Mouse (Mus musculus) cerebellum, adult 18-20 months (tissue): ENCODE measurements around the gene Lgr6.

ENCODE experiments used
- DNase-seq, 2 experiments: peaks; one replicate each; pipeline ENCODE4 v3.0.0; 2021

The Lgr6 gene

DNA sequence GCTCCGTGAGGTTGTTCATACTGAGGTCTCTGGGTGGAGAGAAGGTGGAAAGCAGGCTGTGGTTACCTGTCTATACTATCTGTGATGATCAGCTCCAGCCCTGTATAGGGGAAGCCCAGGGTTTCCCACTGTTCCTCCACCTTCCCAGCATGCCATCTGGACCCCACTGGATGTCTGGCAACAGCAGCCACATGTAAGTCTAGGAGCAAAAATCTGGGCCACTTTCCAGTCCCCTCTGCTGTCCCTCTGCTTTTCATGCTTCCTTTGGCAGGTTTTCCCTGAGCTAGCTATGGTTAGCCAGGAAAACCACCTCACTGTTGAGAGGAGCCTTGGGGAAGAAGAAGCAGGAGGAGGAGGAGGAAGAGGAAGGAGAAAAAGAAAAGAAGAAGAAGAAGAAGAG, 29.8 kb downstream of the Lgr6 start:
- no peak for DNase-seq

DNA sequence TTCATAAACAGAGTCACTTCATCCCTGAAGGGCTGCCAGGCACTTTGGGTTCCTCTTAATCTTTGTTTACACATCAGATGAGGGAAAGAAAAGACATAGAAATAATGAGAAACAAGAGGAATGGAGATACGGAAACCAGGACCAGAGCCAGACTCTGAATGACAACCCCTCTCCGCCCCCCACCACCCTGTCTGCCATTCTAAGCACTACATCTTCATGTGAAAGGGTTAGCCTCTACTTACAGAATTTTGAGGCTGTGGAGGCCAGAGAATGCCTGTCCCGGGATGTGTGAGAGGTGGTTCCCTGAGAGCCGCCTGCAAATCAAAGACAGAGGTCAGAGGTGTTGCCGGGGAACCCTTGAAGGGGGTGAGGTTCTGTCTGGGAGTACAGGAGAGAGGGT, 32.4 kb downstream of the Lgr6 start:
- DNase-seq: no peak

DNA sequence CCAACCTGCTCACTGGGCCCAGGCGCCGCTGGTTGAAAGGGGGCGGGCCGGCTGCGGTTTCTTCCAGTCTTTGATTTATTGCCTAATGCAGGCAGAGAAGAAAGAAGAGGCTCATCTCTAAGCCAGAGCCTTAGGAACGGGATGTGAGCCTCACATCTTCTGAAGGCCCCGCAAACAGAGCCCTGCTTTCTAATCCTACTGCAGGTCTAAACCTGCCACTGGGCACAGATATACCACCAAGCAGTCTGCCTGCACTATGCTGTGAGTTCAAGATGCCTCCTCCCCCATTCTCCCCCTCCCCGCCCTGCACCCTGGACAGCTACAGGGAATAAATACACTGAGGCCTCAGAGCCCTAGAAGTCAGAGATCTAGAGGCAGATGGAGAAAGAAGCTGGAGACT, 35.2 kb downstream of the Lgr6 start:
- DNase-seq: no peak

DNA sequence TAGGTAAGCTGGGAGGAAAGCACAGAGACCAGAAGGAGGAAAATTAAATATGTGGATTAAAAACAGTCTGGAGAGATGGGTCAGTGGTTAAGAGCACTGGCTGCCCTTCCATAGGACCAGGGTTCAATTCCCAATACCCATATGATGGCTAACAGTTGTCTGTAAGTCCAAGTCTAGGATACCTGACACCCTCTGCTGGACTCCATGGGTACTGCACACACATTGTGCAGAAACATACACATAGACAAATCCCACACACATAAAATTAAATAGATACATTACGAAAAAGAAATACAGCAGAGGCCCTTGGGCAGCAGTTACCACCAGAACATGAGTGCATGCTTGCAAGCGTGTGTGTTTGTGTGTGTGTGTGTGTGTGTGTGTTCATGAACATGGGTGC, 40.6 kb downstream of the Lgr6 start:
- DNase-seq: no peak

DNA sequence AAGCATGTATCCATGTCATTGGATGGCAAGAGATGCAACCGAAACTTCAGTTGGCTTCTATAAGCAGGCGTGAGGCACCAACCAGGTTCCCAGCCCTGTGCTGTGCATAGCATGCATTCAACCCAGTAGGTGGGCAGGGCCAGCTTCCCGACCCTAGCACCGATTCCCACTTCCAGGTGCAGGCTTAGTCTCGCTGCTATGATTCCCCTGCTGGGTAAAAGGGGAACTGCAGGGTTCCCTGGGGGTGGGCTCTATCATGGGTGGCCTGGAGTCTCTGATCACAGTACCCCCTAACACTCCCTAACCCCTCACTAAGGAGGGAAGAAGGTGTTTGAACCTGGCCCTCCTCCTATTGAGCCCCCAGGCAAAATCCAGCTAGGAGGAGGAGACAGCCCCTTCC, 42.1 kb downstream of the Lgr6 start:
- DNase-seq: no peak

DNA sequence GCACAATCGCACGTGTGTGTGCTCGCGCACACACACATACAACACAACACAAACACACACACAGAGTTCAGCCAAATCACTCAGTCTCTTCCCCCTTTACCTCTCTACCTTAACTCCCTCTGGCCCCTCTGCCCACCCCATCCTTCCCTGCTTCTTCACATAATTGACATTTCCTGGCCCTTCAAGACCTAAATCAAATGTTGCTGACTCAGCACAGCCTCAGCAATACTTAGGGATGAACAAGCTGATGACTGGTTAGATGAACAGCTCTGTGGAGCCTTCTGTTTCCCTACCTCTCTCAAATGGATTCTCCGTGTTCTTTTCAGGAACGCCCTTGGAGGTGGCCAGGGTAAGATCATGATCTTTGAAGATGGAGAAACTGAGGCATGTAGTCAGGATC, 43.8 kb downstream of the Lgr6 start:
- no peak for DNase-seq

DNA sequence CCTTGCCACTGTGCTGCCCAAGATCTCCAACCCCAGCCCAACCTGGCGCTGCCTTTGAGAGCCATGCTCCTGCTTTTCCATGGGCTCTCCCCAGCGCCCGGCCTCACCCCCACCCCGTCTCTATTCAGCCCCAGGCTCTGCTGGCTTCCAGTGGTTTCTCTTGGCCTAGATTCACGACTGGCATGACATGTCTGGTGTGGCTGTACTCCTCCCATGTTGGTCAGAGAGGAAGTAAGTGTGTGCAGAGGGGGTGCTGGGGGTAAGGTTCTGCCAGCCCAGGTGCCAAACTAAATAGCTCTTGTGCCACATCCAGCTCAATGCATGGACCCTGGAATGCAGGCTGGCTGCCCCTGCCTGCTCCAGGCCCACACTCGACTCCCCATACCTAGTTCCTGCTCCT, 44.9 kb downstream of the Lgr6 start:
- no peak for DNase-seq

DNA sequence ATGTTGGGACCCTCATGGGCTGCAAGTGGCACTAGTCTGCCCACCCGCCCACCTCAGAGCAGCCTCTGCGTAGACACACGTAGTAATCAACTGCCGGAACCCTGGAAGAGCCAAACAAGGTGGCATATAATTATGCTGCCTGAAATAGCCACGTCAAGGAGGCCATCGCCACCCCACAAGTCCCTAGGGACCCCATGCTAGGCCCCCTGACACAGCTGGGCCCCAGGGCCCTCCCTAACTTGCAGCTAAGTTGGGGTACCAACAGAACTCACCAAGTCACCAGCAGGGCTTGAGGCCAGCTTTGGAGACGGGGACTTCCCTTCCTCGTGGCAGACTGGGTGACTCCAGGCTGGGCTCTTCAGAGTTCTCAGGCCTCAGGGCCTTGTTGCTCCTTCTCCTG, 48.2 kb downstream of the Lgr6 start:
- DNase-seq: no peak

DNA sequence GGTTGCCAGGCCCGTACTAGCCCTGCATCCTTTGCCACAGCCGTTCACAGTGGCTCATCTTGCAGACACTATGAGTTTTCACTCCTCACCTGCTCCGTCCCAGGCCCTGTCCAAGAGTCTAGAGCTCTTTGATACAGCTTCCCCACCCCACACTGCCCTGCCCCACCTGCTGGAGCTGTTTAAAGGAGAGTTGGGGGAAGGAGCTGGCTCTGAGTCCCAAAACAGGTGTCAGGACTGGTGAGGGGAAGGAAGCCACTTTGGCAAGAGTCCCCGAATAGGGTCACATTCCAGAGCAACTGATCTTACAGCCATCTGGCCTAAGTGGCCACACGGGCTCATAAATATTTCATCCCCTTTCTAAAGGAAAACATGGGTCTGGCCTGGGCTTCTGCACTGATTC, 51.0 kb downstream of the Lgr6 start:
- no peak for DNase-seq

DNA sequence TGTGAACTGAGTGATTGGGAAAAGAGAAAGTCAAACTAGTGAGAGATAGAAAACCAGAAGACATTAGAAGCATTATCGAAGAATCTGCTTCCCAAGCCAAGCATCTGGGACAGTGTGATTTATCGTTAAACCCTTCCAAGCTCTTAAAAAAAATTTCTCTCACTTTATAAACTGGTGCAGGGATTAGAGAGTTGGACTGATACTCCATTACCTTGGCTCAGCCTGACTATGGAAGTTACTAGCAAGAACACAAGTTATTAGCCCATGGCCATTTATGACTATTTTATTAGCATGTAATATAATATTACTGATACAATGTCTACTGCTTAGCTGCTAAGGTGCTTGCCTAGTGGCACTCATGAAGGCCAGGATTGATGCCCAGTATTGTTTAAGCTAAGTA, 60.6 kb downstream of the Lgr6 start:
- DNase-seq: no peak

DNA sequence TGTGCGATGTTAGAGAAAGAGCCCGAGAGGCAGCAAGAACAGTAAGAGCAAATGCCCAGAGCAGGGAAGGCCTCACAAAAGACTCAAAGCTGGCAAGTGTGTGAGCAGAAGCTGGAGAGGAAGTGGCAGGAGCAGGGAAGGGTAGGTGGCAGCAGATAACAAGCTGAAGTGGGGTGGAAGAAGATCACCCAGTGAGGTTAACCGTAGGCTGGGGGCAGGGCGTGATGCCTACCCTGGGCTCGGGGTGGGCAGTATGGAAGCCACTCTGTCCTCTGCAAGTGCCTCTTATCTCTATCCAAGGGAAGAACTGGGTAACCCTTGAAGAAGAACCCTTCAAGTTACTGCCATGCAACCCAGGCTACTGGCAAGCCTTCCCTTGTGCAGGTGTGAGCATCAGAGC, 68.8 kb downstream of the Lgr6 start:
- no peak for DNase-seq

DNA sequence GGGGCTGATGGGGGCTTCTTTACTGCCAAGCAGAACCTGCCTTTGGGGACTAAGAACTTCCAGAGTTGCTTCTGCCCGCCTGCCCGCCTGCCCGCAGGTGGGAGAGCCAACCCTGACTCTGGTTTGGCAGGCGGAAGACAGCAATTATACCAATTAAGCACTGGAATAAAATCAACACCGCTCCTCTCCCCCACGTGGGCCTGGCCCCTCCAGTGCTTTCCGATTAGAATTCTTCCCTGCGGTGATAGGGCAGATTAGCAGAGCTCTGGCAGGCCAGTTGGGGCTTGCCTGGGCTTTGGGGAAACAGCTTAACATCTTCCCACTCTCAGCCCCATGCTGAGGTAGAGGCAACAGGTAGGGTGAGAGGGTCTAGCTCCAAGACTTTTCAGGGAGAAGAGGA, 72.4 kb downstream of the Lgr6 start:
- DNase-seq: no peak

DNA sequence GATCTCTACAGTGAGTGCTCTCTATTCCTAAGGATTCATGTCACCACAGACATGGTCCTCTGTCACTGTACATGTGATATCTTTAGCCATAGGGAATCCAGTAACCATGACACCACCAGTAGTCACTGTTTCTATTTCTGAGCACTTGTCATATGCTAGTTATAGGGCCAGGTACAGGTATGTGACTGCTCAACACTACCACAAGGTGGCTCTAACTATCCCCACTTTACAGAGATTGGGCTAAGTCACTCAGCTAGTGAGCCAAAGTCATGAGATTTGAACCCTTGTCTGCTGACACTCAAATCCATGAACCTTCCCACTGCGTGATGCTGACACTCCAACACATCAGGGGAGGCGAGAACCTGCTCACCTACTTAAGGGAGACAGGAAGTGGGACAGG, 75.0 kb downstream of the Lgr6 start:
- DNase-seq: no peak

DNA sequence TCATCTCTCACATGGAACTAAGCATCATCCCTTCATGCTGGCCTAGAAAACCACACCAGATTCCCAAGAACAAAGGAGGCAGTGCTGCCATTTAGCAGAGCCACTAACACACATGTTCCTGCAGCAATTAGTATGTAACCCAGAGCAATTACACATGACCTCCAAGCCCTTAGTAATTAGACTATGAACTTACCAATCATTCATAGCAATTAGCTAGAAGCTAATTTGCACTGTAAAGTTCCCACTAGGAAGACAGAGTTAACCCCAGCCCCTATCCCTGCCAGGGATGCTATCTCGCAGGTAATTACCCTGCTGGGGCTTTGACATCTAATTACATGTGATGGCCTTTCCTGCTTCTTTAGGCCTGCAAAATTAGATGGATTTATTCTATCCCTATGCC, 78.8 kb downstream of the Lgr6 start:
- no peak for DNase-seq

DNA sequence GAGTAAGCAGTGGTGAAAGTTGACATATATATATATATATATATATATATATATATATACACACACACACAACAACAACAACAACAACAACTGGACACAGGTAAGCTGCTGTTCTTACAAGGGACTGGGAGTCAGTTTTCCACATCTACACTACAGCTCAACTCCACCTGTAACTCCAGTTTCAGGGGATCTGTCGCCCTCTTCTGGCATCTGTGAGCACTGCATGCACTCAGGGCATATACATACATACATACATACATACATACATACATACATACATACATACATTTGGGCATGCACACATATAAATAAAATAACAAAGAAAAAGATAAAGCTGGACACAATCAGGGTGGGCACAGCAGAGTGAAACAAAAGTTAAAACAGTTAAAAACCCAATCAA, 81.5 kb downstream of the Lgr6 start:
- no peak for DNase-seq

DNA sequence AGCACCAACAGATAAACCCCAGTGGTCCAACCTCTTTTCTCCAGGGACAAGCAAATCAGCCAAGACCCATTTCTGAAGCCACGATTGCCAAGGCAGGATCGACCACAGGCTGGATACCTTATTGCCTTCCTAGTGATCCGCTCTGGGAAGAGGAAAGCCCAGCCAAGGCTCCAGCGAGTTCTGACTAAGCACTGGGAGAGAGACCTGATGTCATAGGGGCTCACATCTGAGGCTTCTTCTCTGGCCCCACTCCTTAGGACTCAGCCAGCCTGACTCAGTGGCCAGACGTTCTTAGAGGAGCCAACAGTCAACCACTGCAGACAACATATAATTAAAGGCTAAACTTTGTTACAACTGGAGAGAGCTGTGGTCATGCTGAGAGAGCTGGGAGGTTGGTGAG, 83.1 kb downstream of the Lgr6 start:
- no peak for DNase-seq

DNA sequence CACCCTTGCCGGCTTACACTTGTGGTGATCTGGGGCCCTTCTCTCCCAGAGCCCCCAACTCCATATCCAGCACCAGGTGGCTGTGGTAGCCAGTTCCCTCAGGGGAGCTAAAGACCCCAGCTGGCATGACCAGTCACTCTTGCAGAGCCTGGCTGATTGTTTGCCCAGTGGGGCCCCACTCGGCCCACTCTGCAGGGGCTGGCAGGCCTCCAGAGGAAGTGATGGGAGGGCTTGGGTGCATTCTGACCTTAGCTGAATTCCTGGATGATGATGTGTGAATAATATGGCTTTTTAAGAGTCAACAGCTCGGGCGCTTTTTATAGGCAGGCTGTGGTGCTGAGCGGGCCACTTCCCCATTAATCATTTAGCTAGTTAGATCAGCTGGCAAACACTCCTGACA, 84.1 kb downstream of the Lgr6 start:
- DNase-seq: no peak

DNA sequence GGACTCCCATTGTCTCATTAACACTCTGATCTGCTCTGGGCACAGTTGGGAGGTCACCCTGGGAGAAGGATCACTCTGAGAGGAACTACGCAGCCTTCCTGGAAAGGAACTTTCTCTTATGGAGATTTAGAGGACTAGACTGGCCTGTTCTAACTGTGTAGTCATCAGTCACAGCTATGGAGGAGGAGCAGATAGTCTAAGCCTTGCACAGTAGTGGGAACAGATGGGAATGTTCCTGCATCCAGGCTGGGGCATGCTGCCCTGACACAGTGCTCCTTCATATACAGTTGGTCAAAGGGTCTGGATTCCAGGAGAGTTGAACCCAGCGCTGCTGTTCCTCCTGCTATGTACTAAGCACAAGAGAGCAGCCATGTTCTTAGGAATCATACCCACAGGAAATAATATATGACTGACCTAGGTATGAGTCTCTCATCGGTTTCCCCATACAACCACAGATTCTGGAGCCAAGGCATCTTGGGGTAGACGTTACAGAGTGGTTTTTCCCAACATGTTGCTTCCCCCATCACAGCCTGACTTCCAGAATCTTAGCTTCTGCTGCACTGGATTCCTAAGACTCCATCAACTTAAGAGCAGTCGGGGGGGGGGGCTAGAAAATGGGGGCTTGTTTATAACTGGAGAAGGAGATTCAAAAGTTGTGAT, 84.7 kb downstream of the Lgr6 start:
- DNase-seq: no peak

DNA sequence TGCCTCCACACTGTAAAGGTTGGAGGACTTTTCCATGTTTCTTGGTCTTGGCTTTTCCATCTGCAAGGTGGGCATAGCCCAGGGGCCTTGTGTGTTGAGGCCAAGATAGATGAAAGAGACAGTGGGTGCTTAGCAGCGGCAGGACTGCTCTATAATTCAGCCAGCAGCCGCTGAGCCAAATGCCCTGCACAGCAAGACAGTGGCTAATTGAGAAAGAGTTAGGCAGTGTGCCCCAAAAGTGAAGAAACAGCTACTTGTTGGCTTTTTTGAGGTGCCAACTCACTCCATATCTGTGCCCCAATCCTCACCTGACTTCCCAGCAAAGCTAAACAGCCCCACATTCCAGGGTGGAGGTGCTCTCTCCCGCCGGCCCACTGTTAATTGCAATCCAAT, 85.3 kb downstream of the Lgr6 start:
- no peak for DNase-seq

DNA sequence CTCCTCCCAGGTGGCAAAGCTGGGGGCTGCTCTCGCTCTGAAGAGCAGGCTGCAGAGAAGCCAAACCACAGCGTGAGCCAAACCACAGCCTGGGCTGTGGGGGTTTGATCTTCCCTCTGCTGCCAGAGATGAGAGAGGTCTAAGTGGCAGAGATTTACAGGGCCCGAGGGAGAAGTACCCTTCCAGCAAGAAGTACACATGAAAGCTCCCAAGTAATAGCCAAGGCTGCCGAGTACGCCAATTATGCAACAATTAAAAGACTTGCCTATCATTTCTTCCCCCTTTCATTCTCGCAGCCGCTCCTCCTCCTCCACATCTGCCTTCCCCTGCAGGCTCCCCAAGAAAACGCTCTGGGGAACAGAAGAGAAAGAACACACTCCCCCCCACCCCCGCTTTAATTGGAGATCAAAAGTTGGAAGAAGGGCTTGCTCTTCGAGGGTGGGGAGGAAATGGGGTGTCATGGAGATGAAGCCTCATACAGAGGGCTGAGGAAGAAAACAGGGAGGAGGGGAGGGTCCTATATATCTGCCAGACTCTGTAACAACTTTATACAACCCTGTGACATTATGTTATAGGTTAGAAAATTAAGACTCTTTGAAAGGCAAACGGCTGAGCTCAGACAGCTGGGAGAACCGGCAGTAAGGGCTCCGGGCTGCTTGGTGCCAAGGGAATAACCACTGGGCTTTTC, 85.8 kb downstream of the Lgr6 start:
- no peak for DNase-seq

DNA sequence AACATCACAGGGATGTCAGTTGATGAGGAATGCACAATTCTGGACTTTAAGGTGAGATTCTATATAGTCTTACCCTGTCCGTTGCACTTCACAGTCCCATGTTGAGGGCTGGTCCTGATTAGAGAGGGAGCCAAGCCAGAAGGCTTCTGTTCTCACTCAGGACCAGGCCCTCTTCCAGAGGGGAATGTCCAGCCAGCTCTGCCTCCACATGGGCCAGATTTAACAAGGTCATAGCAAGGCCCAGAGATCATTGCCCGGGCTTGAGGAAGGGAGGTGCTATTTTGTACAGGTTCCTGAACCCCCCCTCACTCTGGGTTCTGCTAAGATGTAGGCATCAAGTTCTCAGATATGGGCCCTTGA, 87.4 kb downstream of the Lgr6 start:
- DNase-seq: no peak

DNA sequence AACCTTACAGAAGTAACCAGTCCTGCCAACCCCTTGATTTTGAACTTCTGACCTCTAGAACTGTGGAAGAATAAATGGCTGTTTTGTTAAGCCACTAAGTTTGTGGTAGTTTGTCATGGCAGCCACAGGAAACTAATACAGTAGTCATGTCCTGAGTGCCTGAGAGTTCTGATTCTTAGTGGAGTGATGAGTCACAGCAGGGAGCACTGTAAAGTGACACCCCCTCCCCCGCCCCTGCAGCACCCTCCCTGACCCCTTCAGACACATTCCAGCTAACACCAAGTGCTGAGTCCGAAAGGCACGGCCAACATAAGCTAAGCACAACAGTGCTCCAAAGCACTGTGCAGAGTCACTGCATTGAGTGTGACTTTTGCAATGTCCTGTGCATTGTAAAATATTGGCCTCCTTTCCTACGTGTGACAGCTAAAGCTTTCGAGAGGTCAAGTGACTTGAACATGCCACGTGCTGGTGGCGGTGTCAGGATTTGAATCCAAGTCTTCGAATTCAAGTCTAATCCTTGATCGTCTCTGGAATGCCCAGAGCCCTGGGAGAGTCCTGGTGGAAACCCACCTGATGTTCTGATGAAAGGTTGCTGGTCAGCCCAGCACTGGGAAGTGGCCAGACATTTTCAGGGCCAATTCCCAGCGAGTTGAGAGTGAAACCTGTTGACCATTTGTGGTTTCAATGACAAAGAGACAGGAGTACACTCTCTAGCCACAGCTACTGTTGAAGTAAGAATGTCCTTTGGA, 88.0 kb downstream of the Lgr6 start:
- no peak for DNase-seq

DNA sequence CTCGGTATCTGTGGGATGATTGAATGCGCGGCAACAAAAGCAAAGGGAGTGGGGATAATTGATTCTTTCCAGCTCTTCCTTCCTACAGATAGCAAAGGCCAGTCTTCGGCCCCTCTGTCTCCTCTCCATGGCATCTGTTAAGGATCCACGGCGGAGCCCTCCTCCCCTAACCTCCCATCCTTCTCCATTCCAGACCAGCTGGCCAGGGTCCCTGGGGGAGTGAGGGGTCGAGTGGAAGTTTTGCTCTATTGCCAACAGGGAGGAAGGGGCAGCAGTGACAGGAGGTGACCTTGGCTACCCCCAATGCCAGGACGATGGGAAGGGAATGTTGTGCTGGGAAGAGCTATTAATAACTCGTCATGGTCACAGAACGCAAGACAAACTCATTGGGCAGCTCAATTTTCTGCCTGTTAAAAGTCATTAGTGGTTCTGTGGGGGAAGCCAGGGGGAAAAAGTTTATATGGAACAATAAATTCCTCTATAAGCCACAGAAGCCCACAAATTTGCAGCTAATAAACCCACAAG, 90.1 kb downstream of the Lgr6 start:
- no peak for DNase-seq

DNA sequence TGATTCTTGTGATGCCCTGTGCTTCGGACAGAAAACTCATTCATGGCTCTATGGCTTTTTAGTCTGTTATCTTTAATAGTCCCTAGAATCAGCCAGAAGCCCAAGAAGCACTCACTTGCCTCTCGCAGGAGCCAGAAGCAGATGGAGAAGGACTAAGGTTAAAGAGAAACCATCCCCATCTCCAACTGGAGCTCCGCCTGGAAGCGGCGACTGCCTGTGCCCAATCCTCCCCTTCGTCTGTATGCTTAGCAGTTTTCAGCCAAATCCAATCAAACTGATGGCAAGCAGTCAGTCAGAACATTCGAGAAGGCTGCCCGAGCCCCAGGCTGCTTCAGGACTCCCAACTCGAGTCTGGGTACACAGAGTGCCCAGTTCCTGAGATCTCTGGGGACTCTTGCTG, 92.6 kb downstream of the Lgr6 start:
- no peak for DNase-seq
